Mouse (Mus musculus) midbrain, embryonic 13.5 days (tissue): ENCODE results near the gene Pts. TPM values are rescaled to one million over a fixed set of nuclear protein-coding genes. Genes with fewer than 3 reads are reported as not detected.
A peak's percentile ranks its signal among the peaks of the same experiment; 100 is the strongest.

ENCODE experiments used
- ATAC-seq: fragments of 200-750 bp; cut with Nextera tagmentation; 2 replicates; pipeline ENCODE4 v1.8.0; 2017; ENCODE audit warnings: mild to moderate bottlenecking, moderate TSS enrichment, moderate library complexity
- H3K27ac ChIP-seq: fragments of 300-500 bp; sonication (generic); 2 replicates; pipeline ENCODE4 v1.5.1; 2015; ENCODE audit warnings: inconsistent platforms, mild to moderate bottlenecking, moderate library complexity
- H3K27me3 ChIP-seq: fragments of 300-500 bp; sonication (generic); 2 replicates; pipeline ENCODE4 v1.6.1; 2015; ENCODE audit warnings: mild to moderate bottlenecking, inconsistent platforms
- H3K36me3 ChIP-seq: fragments of 300-500 bp; sonication (generic); 2 replicates; pipeline ENCODE4 v1.6.1; 2015; ENCODE audit warnings: mild to moderate bottlenecking, inconsistent platforms
- H3K4me1 ChIP-seq: fragments of 300-500 bp; sonication (generic); replicated peaks from 2 replicates; pipeline ENCODE4 v1.6.1; 2015; ENCODE audit warnings: inconsistent platforms
- H3K4me2 ChIP-seq: fragments of 300-500 bp; sonication (generic); replicated peaks from 2 replicates; pipeline ENCODE4 v1.6.1; 2015; ENCODE audit warnings: moderate library complexity, mild to moderate bottlenecking, inconsistent platforms
- H3K4me3 ChIP-seq: fragments of 300-500 bp; sonication (generic); replicated peaks from 2 replicates; pipeline ENCODE4 v1.5.1; 2015; ENCODE audit warnings: mild to moderate bottlenecking, inconsistent platforms
- H3K9ac ChIP-seq: fragments of 300-500 bp; sonication (generic); replicated peaks from 2 replicates; pipeline ENCODE4 v1.6.1; 2015; ENCODE audit warnings: mild to moderate bottlenecking, inconsistent platforms
- H3K9me3 ChIP-seq: fragments of 300-500 bp; sonication (generic); 2 replicates; pipeline ENCODE4 v1.6.1; 2016; ENCODE audit warnings: mild to moderate bottlenecking, inconsistent platforms
- WGBS: fragments of 180-500 bp; shearing (Covaris S2); methylation state at CpG from one replicate; pipeline ENCODE4 v1.1.7; 2015; 5-methylcytosine and 5-hydroxymethylcytosine counted together
- polyA plus RNA-seq: library from polyadenylated mRNA; unstranded; fragments of >200 nt; fragmentation: Nextera tagmentation; extraction: Ambion mirVana; gene quantifications from 2 replicates; pipeline ENCODE4 v1.2.1, GENCODE M21; 2015

Pts gene
- polyA plus RNA-seq, 1 experiment from 2014 or later = 115 TPM

GRCm38 (mm10) chr9:50552206-50552605 lies 23.7 kb upstream of the Pts start:
- no peak for ATAC-seq
- H3K27me3 ChIP-seq = no peaks in the 10 kb centered on the region
- no peak overlapping the region for H3K4me3 ChIP-seq
- H3K27ac ChIP-seq = no peak overlapping the region
- peaks cover 20% of the 10 kb centered on the region for H3K4me1 ChIP-seq
- H3K9me3 ChIP-seq = no peaks in the 10 kb centered on the region
- H3K9ac ChIP-seq = no peak overlapping the region
- no peak overlapping the region for H3K4me2 ChIP-seq
- H3K36me3 ChIP-seq = no peaks in the 10 kb centered on the region
- WGBS = 87% methylated on average over 5 of the region's 5 CpGs

GRCm38 (mm10) chr9:50548936-50549335 lies 20.4 kb upstream of the Pts start:
- 91% methylated on average over 4 of the region's 4 CpGs for WGBS
- no peak overlapping the region for H3K4me2 ChIP-seq
- H3K27me3 ChIP-seq = no peaks in the 10 kb centered on the region
- H3K9me3 ChIP-seq = no peaks in the 10 kb centered on the region
- ATAC-seq = no peak
- H3K4me1 ChIP-seq = peaks cover 5% of the 10 kb centered on the region
- no peak overlapping the region for H3K9ac ChIP-seq
- H3K4me3 ChIP-seq = no peak overlapping the region
- no peak overlapping the region for H3K27ac ChIP-seq
- H3K36me3 ChIP-seq = no peaks in the 10 kb centered on the region

- ATAC-seq = no peak
- H3K9ac ChIP-seq = no peak overlapping the region
- H3K4me2 ChIP-seq = no peak overlapping the region
- H3K4me3 ChIP-seq = no peak overlapping the region
- H3K27me3 ChIP-seq = no peaks in the 10 kb centered on the region
- H3K4me1 ChIP-seq = no peaks in the 10 kb centered on the region
- 63% methylated on average over 5 of the region's 5 CpGs for WGBS
- H3K36me3 ChIP-seq = no peaks in the 10 kb centered on the region
- no peak overlapping the region for H3K27ac ChIP-seq
- no peaks in the 10 kb centered on the region for H3K9me3 ChIP-seq
These were observed 19.4 kb upstream of the Pts start for GRCm38 (mm10) chr9:50547859-50548478.

- Histone ChIP-seq H3K9ac (no peak overlapping the region), H3K9me3 (no peaks in the 10 kb centered on the region), H3K27me3 (no peaks in the 10 kb centered on the region), H3K36me3 (no peaks in the 10 kb centered on the region), H3K4me2 (no peak overlapping the region), H3K4me3 (no peak overlapping the region), H3K4me1 (no peaks in the 10 kb centered on the region), H3K27ac (no peak overlapping the region)
- ATAC-seq = no peak
- 78% methylated on average over 9 of the region's 9 CpGs for WGBS
These were observed 13.9 kb upstream of the Pts start for GRCm38 (mm10) chr9:50542401-50542800.

DNA sequence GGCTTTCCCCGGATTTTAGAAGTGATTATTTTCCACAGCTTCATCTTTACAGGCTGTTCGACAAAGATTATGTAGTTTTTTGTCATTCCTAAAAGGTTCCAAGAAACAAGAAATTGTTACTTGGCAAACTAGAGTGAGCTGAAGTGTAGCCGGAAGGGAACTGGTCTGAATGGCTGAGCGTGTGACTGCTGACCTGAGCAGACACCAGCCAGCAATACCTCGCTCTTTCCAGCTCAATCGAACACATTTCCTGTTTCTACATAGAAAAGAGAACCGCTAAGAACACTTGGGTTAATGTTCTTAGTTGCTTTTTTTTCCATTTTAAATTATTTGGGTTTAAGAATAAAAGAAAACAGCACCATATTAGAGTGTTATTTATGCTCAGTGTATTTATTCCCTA lies 11.6 kb upstream of the Pts start:
- Histone ChIP-seq H3K9ac (no peak overlapping the region), H3K27me3 (no peaks in the 10 kb centered on the region), H3K36me3 (no peaks in the 10 kb centered on the region), H3K4me2 (no peak overlapping the region), H3K4me3 (no peak overlapping the region), H3K4me1 (no peaks in the 10 kb centered on the region), H3K9me3 (no peaks in the 10 kb centered on the region), H3K27ac (no peak overlapping the region)
- WGBS = 76% methylated on average over 7 of the region's 7 CpGs
- no peak for ATAC-seq

DNA sequence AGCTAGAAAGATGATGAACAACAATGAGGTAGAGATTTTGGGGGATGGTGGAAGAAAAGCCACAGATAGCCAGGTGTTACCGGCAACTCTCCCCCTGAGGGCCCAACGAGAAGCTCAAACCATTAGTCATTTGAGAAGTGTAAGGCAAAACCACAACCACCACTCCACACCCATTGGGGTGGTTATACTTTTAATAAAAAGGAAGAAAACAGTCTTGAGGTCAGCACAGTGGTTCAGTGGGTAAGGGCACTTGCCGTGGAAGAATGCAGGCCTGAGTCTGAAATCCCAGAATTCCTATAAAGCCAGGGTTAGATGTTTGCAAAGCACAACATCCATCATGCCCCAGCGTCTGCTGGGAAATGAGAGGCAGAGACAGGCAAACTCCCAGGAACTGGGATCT lies 8.8 kb upstream of the Pts start:
- Histone ChIP-seq H3K27ac (no peak overlapping the region), H3K36me3 (no peaks in the 10 kb centered on the region), H3K4me1 (no peaks in the 10 kb centered on the region), H3K9me3 (no peaks in the 10 kb centered on the region), H3K27me3 (no peaks in the 10 kb centered on the region), H3K4me3 (no peak overlapping the region), H3K9ac (no peak overlapping the region), H3K4me2 (no peak overlapping the region)
- no peak for ATAC-seq
- 88% methylated on average over 4 of the region's 4 CpGs for WGBS

- no peak for ATAC-seq
- H3K4me3 ChIP-seq = no peak overlapping the region
- no peaks in the 10 kb centered on the region for H3K27me3 ChIP-seq
- WGBS = 86% methylated on average over 7 of the region's 7 CpGs
- H3K27ac ChIP-seq = no peak overlapping the region
- H3K36me3 ChIP-seq = no peaks in the 10 kb centered on the region
- no peaks in the 10 kb centered on the region for H3K9me3 ChIP-seq
- H3K4me2 ChIP-seq = no peak overlapping the region
- no peak overlapping the region for H3K9ac ChIP-seq
- no peaks in the 10 kb centered on the region for H3K4me1 ChIP-seq
These were observed 8.1 kb upstream of the Pts start for GRCm38 (mm10) chr9:50536603-50537135.

- WGBS = 93% methylated on average over 5 of the region's 5 CpGs
- Histone ChIP-seq H3K36me3 (no peaks in the 10 kb centered on the region), H3K27ac (no peak overlapping the region), H3K9ac (no peak overlapping the region), H3K27me3 (no peaks in the 10 kb centered on the region), H3K4me3 (no peak overlapping the region), H3K4me1 (no peaks in the 10 kb centered on the region), H3K9me3 (no peaks in the 10 kb centered on the region), H3K4me2 (no peak overlapping the region)
- ATAC-seq = no peak
These were observed 7.4 kb upstream of the Pts start for GRCm38 (mm10) chr9:50535930-50536329.

- Histone ChIP-seq H3K36me3 (no peaks in the 10 kb centered on the region), H3K27me3 (no peaks in the 10 kb centered on the region)
- WGBS = 83% methylated on average over 3 of the region's 3 CpGs
These were observed 5.3 kb upstream of the Pts start for GRCm38 (mm10) chr9:50533791-50534190.

DNA sequence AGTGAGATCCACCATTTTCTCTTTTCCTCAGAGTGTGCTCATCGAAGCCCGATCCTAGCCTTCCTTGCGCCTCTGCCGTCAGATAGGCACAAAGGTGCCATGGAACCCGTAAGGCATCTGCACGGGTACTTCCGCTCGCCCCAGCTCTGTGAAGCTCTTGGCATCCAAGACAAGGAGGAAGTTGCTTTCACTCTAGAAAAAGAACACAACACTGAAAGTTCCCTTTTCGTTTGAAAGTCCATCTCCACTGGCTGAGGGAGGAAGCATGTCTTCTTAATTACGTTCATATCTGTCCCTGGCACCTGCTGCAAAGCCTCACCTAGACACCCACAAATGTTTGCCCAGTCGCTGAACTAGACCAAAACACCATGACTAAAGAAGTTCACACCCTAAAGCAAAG lies 4.8 kb upstream of the Pts start:
- H3K36me3 ChIP-seq = no peaks in the 10 kb centered on the region
- H3K4me1 ChIP-seq = no peaks in the 10 kb centered on the region
- no peak overlapping the region for H3K27ac ChIP-seq
- no peak for ATAC-seq
- no peaks in the 10 kb centered on the region for H3K27me3 ChIP-seq
- H3K4me3 ChIP-seq = no peak overlapping the region
- H3K4me2 ChIP-seq = no peak overlapping the region
- 85% methylated on average over 11 of the region's 11 CpGs for WGBS
- H3K9me3 ChIP-seq = no peaks in the 10 kb centered on the region
- H3K9ac ChIP-seq = no peak overlapping the region

More at GRCm38 (mm10) chr9:50533791-50534190, 5.3 kb upstream of the Pts start:
- no peak overlapping the region for H3K4me3 ChIP-seq
- no peaks in the 10 kb centered on the region for H3K4me1 ChIP-seq
- no peak for ATAC-seq
- H3K9ac ChIP-seq = no peak overlapping the region
- no peak overlapping the region for H3K4me2 ChIP-seq
- no peak overlapping the region for H3K27ac ChIP-seq
- no peaks in the 10 kb centered on the region for H3K9me3 ChIP-seq

DNA sequence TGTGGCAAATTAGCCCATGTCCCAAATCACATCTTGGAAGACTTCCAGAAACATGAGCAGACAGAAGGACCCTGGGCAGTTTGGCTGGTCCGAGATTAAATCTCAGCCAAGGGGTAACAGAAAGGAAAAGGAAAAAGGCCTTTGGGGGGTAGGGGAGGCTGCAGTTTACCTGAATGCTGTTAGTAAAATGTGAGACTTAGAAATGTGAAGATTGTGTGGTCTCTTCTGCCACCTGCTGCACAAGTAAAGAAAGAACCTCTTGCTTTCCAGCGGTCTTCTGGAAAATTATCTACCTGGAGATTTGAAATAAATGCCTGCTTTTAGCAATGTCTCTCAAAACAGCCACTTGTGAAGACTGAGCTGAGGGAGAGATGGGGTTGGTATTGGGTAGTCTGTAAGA lies 2.4 kb upstream of the Pts start:
- Histone ChIP-seq H3K4me2 (no peak overlapping the region), H3K9ac (no peak overlapping the region), H3K36me3 (no peaks in the 10 kb centered on the region), H3K4me3 (no peak overlapping the region), H3K9me3 (no peaks in the 10 kb centered on the region), H3K4me1 (peaks cover 15% of the 10 kb centered on the region), H3K27ac (no peak overlapping the region), H3K27me3 (no peaks in the 10 kb centered on the region)
- ATAC-seq = no peak
- 28% methylated on average over 2 of the region's 2 CpGs for WGBS

DNA sequence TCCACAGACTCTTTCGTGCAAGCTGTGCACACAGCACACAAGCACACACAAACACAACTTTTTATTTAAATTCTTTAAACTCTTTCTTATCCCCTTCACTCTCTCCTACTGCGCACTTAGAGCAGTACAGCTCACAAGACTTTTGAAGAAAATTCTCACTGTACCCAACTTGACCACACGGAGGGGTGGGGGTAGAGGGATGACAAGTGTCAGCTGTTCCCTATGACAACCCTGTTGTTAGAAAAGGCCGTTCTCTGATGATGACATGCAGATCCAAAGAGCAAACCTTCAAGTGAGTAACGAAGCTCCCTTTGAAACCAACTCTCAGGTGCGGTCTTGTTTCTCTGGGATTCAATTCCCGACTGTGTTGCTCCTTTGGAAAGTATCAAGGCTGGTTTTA lies 664 bp downstream of the Pts start:
- peak overlapping the region; percentile 73 for H3K4me3 ChIP-seq
- peak; percentile 25 for ATAC-seq
- H3K9me3 ChIP-seq = no peaks in the 10 kb centered on the region
- peak overlapping the region; percentile 74 for H3K9ac ChIP-seq
- H3K27me3 ChIP-seq = no peaks in the 10 kb centered on the region
- peak overlapping the region; percentile 69 for H3K4me2 ChIP-seq
- peaks cover 15% of the 10 kb centered on the region for H3K4me1 ChIP-seq
- no peak overlapping the region for H3K27ac ChIP-seq
- WGBS = 48% methylated on average over 7 of the region's 7 CpGs
- peaks cover 10% of the 10 kb centered on the region for H3K36me3 ChIP-seq

GRCm38 (mm10) chr9:50525585-50525984 lies 2.9 kb downstream of the Pts start:
- Histone ChIP-seq H3K27me3 (no peaks in the 10 kb centered on the region), H3K36me3 (peaks cover 15% of the 10 kb centered on the region), H3K4me2 (no peak overlapping the region), H3K9me3 (no peaks in the 10 kb centered on the region), H3K4me3 (no peak overlapping the region), H3K27ac (no peak overlapping the region), H3K9ac (no peak overlapping the region), H3K4me1 (peaks cover 15% of the 10 kb centered on the region)
- WGBS = 87% methylated on average over 5 of the region's 5 CpGs
- no peak for ATAC-seq
